Mouse (Mus musculus) heart, postnatal 25 days (tissue): ENCODE results near the gene Mlxip. TPM values are rescaled to one million over a fixed set of nuclear protein-coding genes. Genes with fewer than 3 reads are reported as not detected.

Source experiments
- DNase-seq: peaks from one replicate; pipeline ENCODE4 v3.0.0; 2022; ENCODE audit warnings: low spot score
- intact Hi-C: fragments of 180-260 bp; cut with DNase I; formaldehyde crosslinking; loops from one replicate; pipeline ENCODE4 v1.15.1; 2025
- total RNA-seq, 2 experiments: library from RNA; stranded (reverse); gene quantifications; 2 replicates each; pipeline ENCODE4 v1.2.3; 2021

Mlxip gene
- total RNA-seq, 2 experiments from 2014 or later: 23.0 to 25.7 TPM

- intact Hi-C loops: loop anchor here (2.0 kb wide), 1 partner anchor 14 kb away; no protein-coding TSS in a partner anchor
- DNase-seq: no peak
These were observed 15.9 kb upstream of the Mlxip start for GRCm38 (mm10) chr5:123378712-123379111.

- intact Hi-C loops: loop anchor here (2.0 kb wide), 1 partner anchor 13 kb away; no protein-coding TSS in a partner anchor
- DNase-seq: no peak
These were observed 15.1 kb upstream of the Mlxip start for GRCm38 (mm10) chr5:123379504-123379931.

- peak; percentile 32 for DNase-seq
These were observed 12.6 kb upstream of the Mlxip start for GRCm38 (mm10) chr5:123381968-123382367.

GRCm38 (mm10) chr5:123382686-123383085 is 11.9 kb upstream of the Mlxip start:
- no peak for DNase-seq
- intact Hi-C loops: no loop called here

More at GRCm38 (mm10) chr5:123381968-123382367, 12.6 kb upstream of the Mlxip start:
- intact Hi-C loops: no loop called here

GRCm38 (mm10) chr5:123388452-123388851 is 6.1 kb upstream of the Mlxip start:
- intact Hi-C loops: no loop called here
- no peak for DNase-seq

- intact Hi-C loops: no loop called here
- no peak for DNase-seq
These were observed 3.8 kb upstream of the Mlxip start for GRCm38 (mm10) chr5:123390536-123391441.

- intact Hi-C loops: no loop called here
- no peak for DNase-seq
These were observed 3.2 kb upstream of the Mlxip start for GRCm38 (mm10) chr5:123391442-123391809.

GRCm38 (mm10) chr5:123393786-123394302 is 754 bp upstream of the Mlxip start:
- no peak for DNase-seq
- intact Hi-C loops: loop anchor here (2.0 kb wide), 2 partner anchors 15 to 39 kb away; no protein-coding TSS in a partner anchor

- intact Hi-C loops: loop anchor here (2.0 kb wide), 1 partner anchor 38 kb away; no protein-coding TSS in a partner anchor
- DNase-seq: no peak
These were observed 621 bp downstream of the Mlxip start for GRCm38 (mm10) chr5:123394957-123395881.

- intact Hi-C loops: no loop called here
- DNase-seq: no peak
These were observed 2.4 kb downstream of the Mlxip start for GRCm38 (mm10) chr5:123396901-123397464.

GRCm38 (mm10) chr5:123397786-123398185 is 3.2 kb downstream of the Mlxip start:
- intact Hi-C loops: no loop called here
- DNase-seq: peak; percentile 53

GRCm38 (mm10) chr5:123398856-123399498 is 4.4 kb downstream of the Mlxip start:
- intact Hi-C loops: no loop called here
- no peak for DNase-seq

- intact Hi-C loops: no loop called here
- no peak for DNase-seq
These were observed 9.9 kb downstream of the Mlxip start for GRCm38 (mm10) chr5:123404480-123404879.

GRCm38 (mm10) chr5:123406952-123407351 is 12.4 kb downstream of the Mlxip start:
- intact Hi-C loops: no loop called here
- DNase-seq: no peak

GRCm38 (mm10) chr5:123408176-123408575 is 13.6 kb downstream of the Mlxip start:
- DNase-seq: no peak
- intact Hi-C loops: no loop called here

- no peak for DNase-seq
- intact Hi-C loops: no loop called here
These were observed 17.6 kb downstream of the Mlxip start for GRCm38 (mm10) chr5:123412193-123412592.

- DNase-seq: no peak
- intact Hi-C loops: no loop called here
These were observed 19.3 kb downstream of the Mlxip start for GRCm38 (mm10) chr5:123413866-123414363.

- DNase-seq: no peak
- intact Hi-C loops: no loop called here
These were observed 21.6 kb downstream of the Mlxip start for GRCm38 (mm10) chr5:123416149-123416548.
